ENCODE assay signal across 9 mouse cellular contexts in genomic region chr17:35243086-35243485, GRCm38 (mm10). TPM values are rescaled to one million over a fixed set of nuclear protein-coding genes. Genes with fewer than 3 reads are reported as not detected.
DNase-seq lines count a peak whose midpoint lies in the region; ATAC-seq and TF ChIP-seq lines count a peak whose summit lies in the region.
"Had no signal": no experiment of that assay in that cellular context is flagged by ENCODE, and none has a peak within 500 bp of the region (broad histone marks: within the 10 kb centered on the region; RNA-seq: fewer than 3 reads in every experiment).

No protein-coding gene starts in this region.

- peak overlapping the region; percentile 97; the same call in 1 of the 2 replicates for H3K27ac ChIP-seq in kidney, adult 2 months (ENCODE audit: insufficient read depth, low read depth, low read length)
- H3K27ac ChIP-seq in lung, embryonic 14.5 days (ENCODE audit: low read depth), result peak overlapping the region; percentile 100

- H3K4me2 ChIP-seq in lung, embryonic 14.5 days, result peak overlapping the region; percentile 85

- DNase-seq in spleen, postnatal 10 days (ENCODE audit: low spot score in 2 of 2), result peak; percentile 42 to 56
- no peak for DNase-seq in spleen, postnatal 14 days (ENCODE audit: low spot score in 2 of 2)
- DNase-seq in cerebellum, postnatal 10 days, result peak; percentile 89 to 90
- DNase-seq in gastrocnemius, postnatal 14 days, result peak; percentile 64
- DNase-seq in kidney, adult 2 months, result peak; percentile 62
- DNase-seq in lung, embryonic 14.5 days, result peak; percentile 76
- DNase-seq in right cerebral cortex, adult 18-20 months, result peak; percentile 60
- DNase-seq in Muller cell, postnatal 12 days (ENCODE audit: inconsistent ontology term), result no peak

- 1% methylated on average over 16 of the region's 16 CpGs for WGBS in kidney, adult 2 months
- WGBS in lung, embryonic 14.5 days, result under 1% methylated on average over 16 of the region's 16 CpGs

- no peaks in the 10 kb centered on the region for H3K9me3 ChIP-seq in lung, embryonic 14.5 days (ENCODE audit: low read depth, low read length)

- no peak for TF ChIP-seq CTCF in kidney, adult 2 months (conservative IDR thresholded peaks at IDR 0.05; ENCODE audit: insufficient read depth, insufficient read length, low read depth, low read length)
- peak; percentile 48 for TF ChIP-seq CTCF in lung, embryonic 14.5 days (IDR thresholded peaks at IDR 0.05; ENCODE audit: low read depth)

- ATAC-seq in lung, embryonic 14.5 days (ENCODE audit: insufficient read depth), result no peak

- H3K4me1 ChIP-seq in kidney, adult 2 months (ENCODE audit: control insufficient read depth, insufficient read depth, low read length), result peaks cover 17% of the 10 kb centered on the region; the same call in 1 of the 2 replicates
- peaks cover 14% of the 10 kb centered on the region for H3K4me1 ChIP-seq in lung, embryonic 14.5 days (ENCODE audit: insufficient read depth)

- no peaks in the 10 kb centered on the region for H3K27me3 ChIP-seq in kidney, adult 2 months (replicated peaks; ENCODE audit: control insufficient read depth, insufficient read depth, low read length)
- no peaks in the 10 kb centered on the region for H3K27me3 ChIP-seq in lung, embryonic 14.5 days (ENCODE audit: insufficient read depth, low read length)

- peak overlapping the region; percentile 58 for H3K4me3 ChIP-seq in kidney, adult 2 months (ENCODE audit: insufficient read depth, low read depth, low read length)
- peak overlapping the region; percentile 97 for H3K4me3 ChIP-seq in lung, embryonic 14.5 days (ENCODE audit: low read depth, low read length)

- intact Hi-C loops in gastrocnemius, postnatal 14 days (cut with DNase I; ENCODE audit: low total_unique reads), result no loop called here

- no peak for TF ChIP-seq POLR2A in kidney, adult 2 months (IDR thresholded peaks at IDR 0.05; ENCODE audit: low read depth, low read length)

- peaks cover 9% of the 10 kb centered on the region for H3K36me3 ChIP-seq in kidney, adult 2 months (ENCODE audit: control insufficient read depth, insufficient read depth, low read length)
- peaks cover 51% of the 10 kb centered on the region for H3K36me3 ChIP-seq in lung, embryonic 14.5 days (ENCODE audit: insufficient read depth)

- H3K9ac ChIP-seq in lung, embryonic 14.5 days, result peak overlapping the region; percentile 100

RNA-seq across cellular contexts. Expression of gene Ddx39b, which starts 1.5 kb away (rescaled TPM):
- total RNA-seq in gastrocnemius, postnatal 14 days (2021), result 100 to 1,000 TPM in 1 of 2 experiments, 10 to 100 TPM in 1; 85.3 to 103 TPM
- polyA plus RNA-seq in kidney, adult 2 months (2012; rRNA removed), result 203 and 206 TPM in 2 replicates
- polyA plus RNA-seq in lung, embryonic 14.5 days (2014; fragmentation: Nextera tagmentation; extraction: Ambion mirVana), result 529 and 569 TPM in 2 replicates

RNA-seq across cellular contexts. Expression of gene Nfkbil1, which starts 7.5 kb away (rescaled TPM):
- total RNA-seq in gastrocnemius, postnatal 14 days (2021), result 1 to 10 TPM; 7.6 to 7.9 TPM
- 11.5 and 11.7 TPM in 2 replicates for polyA plus RNA-seq in kidney, adult 2 months (2012; rRNA removed)
- polyA plus RNA-seq in lung, embryonic 14.5 days (2014; fragmentation: Nextera tagmentation; extraction: Ambion mirVana), result 3.0 and 4.5 TPM in 2 replicates

RNA-seq across cellular contexts. Expression of gene Atp6v1g2, which starts 9.6 kb away (rescaled TPM):
- total RNA-seq in gastrocnemius, postnatal 14 days (2021), result 1 to 10 TPM; 2.3 to 2.7 TPM
- 6.6 and 6.7 TPM in 2 replicates for polyA plus RNA-seq in kidney, adult 2 months (2012; rRNA removed)
- 3.7 and 5.9 TPM in 2 replicates for polyA plus RNA-seq in lung, embryonic 14.5 days (2014; fragmentation: Nextera tagmentation; extraction: Ambion mirVana)

RNA-seq across cellular contexts. Expression of gene H2-D1, which starts 19.4 kb away (rescaled TPM):
- total RNA-seq in gastrocnemius, postnatal 14 days (2021), result 10 to 100 TPM; 34.3 to 40.7 TPM
- polyA plus RNA-seq in kidney, adult 2 months (2012; rRNA removed), result 340 and 351 TPM in 2 replicates
- polyA plus RNA-seq in lung, embryonic 14.5 days (2014; fragmentation: Nextera tagmentation; extraction: Ambion mirVana), result 69.7 and 73.2 TPM in 2 replicates

RNA-seq across cellular contexts. Expression of gene Gm16181, which starts 22.5 kb away (rescaled TPM):
- total RNA-seq in gastrocnemius, postnatal 14 days (2021), result not detected
- not detected in 2 replicates for polyA plus RNA-seq in kidney, adult 2 months (2012; rRNA removed)
- 0.37 and 0.70 TPM in 2 replicates for polyA plus RNA-seq in lung, embryonic 14.5 days (2014; fragmentation: Nextera tagmentation; extraction: Ambion mirVana)
- total RNA-seq: neutrophil, adult 5-6 weeks had no signal

Comparison
In these comparisons a context has a peak if more than half of its experiments do, and no peak if none do; other contexts are left out.
1. DNase-seq: peak in spleen, postnatal 10 days (2 of 2), cerebellum, postnatal 10 days (2 of 2), gastrocnemius, postnatal 14 days (single experiment), kidney, adult 2 months (single experiment), lung, embryonic 14.5 days (single experiment) and right cerebral cortex, adult 18-20 months (single experiment); none in spleen, postnatal 14 days (0 of 2) and Muller cell, postnatal 12 days (single experiment).